Mouse (Mus musculus) cortical plate, adult 2 months (tissue): ENCODE measurements around the gene Zmynd11.

Experiments used
- CTCF ChIP-seq: fragments of 200-500 bp; IDR thresholded peaks from 2 replicates; pipeline ENCODE4 v1.5.1; 2011; ENCODE audit warnings: mild to moderate bottlenecking, control low read depth, low read length; ENCODE audit not compliant: insufficient read depth; ENCODE audit errors: extremely low read depth
- POLR2A ChIP-seq: fragments of 200-500 bp; IDR thresholded peaks from 2 replicates; pipeline ENCODE4 v1.6.1; 2011; ENCODE audit warnings: mild to moderate bottlenecking, low read length, control low read depth; ENCODE audit not compliant: insufficient read depth; ENCODE audit errors: extremely low read depth

DNA sequence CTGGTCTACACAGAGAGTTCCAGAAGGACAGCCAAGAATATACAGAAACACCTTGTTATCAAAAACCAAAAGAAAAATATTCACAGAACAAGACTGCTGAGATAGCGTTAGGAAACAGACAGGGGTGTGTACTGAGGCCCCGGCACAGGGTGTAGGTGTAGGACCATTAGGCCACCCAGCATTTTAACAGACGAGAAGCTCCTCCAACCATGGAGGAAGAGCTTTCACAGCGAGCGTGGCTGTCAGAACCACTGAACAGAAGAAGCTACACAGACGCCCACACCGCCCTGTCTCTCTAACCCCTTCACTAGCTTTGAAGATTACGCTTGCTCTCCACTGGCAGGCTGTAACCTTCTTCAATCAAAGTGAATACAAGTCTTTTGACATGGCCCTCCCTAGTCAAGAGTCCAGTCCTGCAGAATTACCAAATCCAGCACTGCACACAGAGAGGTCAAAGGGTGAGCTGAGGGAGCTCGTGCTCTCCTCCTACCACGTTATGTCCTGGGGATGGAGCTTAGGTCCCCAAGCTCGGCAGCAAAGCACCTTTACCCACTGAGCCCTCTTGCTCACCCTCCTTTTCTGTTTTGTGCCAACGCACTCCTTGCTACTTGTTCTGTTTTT lies 62.4 kb downstream of the Zmynd11 start:
- no peak for TF ChIP-seq CTCF
- no peak for TF ChIP-seq POLR2A
